Mouse (Mus musculus) forebrain, embryonic 15.5 days (tissue): ENCODE results near the gene a. TPM values are rescaled to one million over a fixed set of nuclear protein-coding genes. Genes with fewer than 3 reads are reported as not detected.
"Not testable (repeated sequence)": the region's sequence is repeated elsewhere in the genome, so short reads cannot be mapped to it uniquely, and the experiment has no call there.

ENCODE experiments used
- ATAC-seq: fragments of 200-750 bp; cut with Nextera tagmentation; replicated peaks from 2 replicates; pipeline ENCODE4 v1.8.0; 2017; ENCODE audit warnings: mild to moderate bottlenecking, moderate TSS enrichment, moderate library complexity
- H3K27ac ChIP-seq: fragments of 300-500 bp; sonication (generic); replicated peaks from 2 replicates; pipeline ENCODE4 v1.5.1; 2015; ENCODE audit warnings: mild to moderate bottlenecking, inconsistent platforms
- H3K27me3 ChIP-seq: fragments of 300-500 bp; sonication (generic); 2 replicates; pipeline ENCODE4 v1.6.1; 2015; ENCODE audit warnings: inconsistent platforms
- H3K36me3 ChIP-seq: fragments of 300-500 bp; sonication (generic); 2 replicates; pipeline ENCODE4 v1.6.1; 2015; ENCODE audit warnings: mild to moderate bottlenecking, inconsistent platforms
- H3K4me1 ChIP-seq: fragments of 300-500 bp; sonication (generic); 2 replicates; pipeline ENCODE4 v1.6.1; 2015; ENCODE audit warnings: inconsistent platforms
- H3K4me2 ChIP-seq: fragments of 300-500 bp; sonication (generic); replicated peaks from 2 replicates; pipeline ENCODE4 v1.6.1; 2015; ENCODE audit warnings: mild to moderate bottlenecking, inconsistent platforms
- H3K4me3 ChIP-seq: fragments of 300-500 bp; sonication (generic); 2 replicates; pipeline ENCODE4 v1.5.1; 2015; ENCODE audit warnings: mild to moderate bottlenecking, inconsistent platforms
- H3K9ac ChIP-seq: fragments of 300-500 bp; sonication (generic); replicated peaks from 2 replicates; pipeline ENCODE4 v1.6.1; 2015; ENCODE audit warnings: mild to moderate bottlenecking, inconsistent platforms
- H3K9me3 ChIP-seq: fragments of 300-500 bp; sonication (generic); 2 replicates; pipeline ENCODE4 v1.6.1; 2016; ENCODE audit warnings: inconsistent platforms
- WGBS: fragments of 180-500 bp; shearing (Covaris S2); methylation state at CpG from one replicate; pipeline ENCODE4 v1.1.7; 2015; ENCODE audit warnings: mixed read lengths; 5-methylcytosine and 5-hydroxymethylcytosine counted together
- polyA plus RNA-seq: library from polyadenylated mRNA; unstranded; fragments of >200 nt; fragmentation: Nextera tagmentation; extraction: Ambion mirVana; gene quantifications from 2 replicates; pipeline ENCODE4 v1.2.1, GENCODE M21; 2015

a gene
- polyA plus RNA-seq, 1 experiment from 2014 or later: 0.50 TPM

- Histone ChIP-seq H3K4me1 (no peaks in the 10 kb centered on the region), H3K9me3 (no peaks in the 10 kb centered on the region), H3K27me3 (no peaks in the 10 kb centered on the region), H3K9ac (no peak overlapping the region), H3K4me2 (no peak overlapping the region), H3K36me3 (no peaks in the 10 kb centered on the region), H3K27ac (no peak overlapping the region), H3K4me3 (no peak overlapping the region)
- WGBS: 86% methylated on average over 12 of the region's 12 CpGs
- no peak for ATAC-seq
Measured at GRCm38 (mm10) chr2:154915922-154916541, 124.8 kb downstream of the a start.

DNA sequence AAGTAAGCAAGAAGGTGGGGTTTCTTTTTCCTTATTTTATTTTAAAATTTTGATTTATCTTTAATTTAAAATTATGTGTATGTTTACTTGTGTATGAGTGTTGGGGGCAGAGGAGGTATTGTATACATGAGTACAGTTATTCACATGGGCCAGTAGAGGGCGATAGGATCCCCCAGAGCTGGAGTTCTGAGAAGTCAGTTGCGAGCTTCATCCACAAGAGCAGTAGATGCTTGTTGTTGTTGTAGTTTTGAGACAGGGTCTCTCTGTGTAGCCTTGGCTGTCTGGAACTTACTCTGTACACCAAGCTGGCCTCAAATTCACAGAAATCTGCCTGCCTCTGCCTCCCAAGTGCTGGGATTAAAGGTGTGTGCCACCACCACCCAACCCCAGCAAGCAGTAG, 125.3 kb downstream of the a start:
- Histone ChIP-seq H3K9ac (no peak overlapping the region), H3K36me3 (no peaks in the 10 kb centered on the region), H3K4me1 (no peaks in the 10 kb centered on the region), H3K9me3 (no peaks in the 10 kb centered on the region), H3K4me2 (no peak overlapping the region), H3K27ac (no peak overlapping the region), H3K27me3 (no peaks in the 10 kb centered on the region), H3K4me3 (no peak overlapping the region)
- WGBS: 17% methylated on average over 2 of the region's 2 CpGs
- ATAC-seq: no peak

GRCm38 (mm10) chr2:154917866-154918641, 126.9 kb downstream of the a start:
- Histone ChIP-seq H3K9ac (no peak overlapping the region), H3K27ac (no peak overlapping the region), H3K4me3 (no peak overlapping the region), H3K9me3 (no peaks in the 10 kb centered on the region), H3K27me3 (no peaks in the 10 kb centered on the region), H3K4me1 (no peaks in the 10 kb centered on the region), H3K4me2 (no peak overlapping the region), H3K36me3 (no peaks in the 10 kb centered on the region)
- 82% methylated on average over 13 of the region's 13 CpGs for WGBS
- no peak for ATAC-seq

- 92% methylated on average over 7 of the region's 7 CpGs for WGBS
Measured at GRCm38 (mm10) chr2:154920896-154921295, 129.7 kb downstream of the a start.

GRCm38 (mm10) chr2:154922134-154922533, 130.9 kb downstream of the a start:
- H3K36me3 ChIP-seq, ATAC-seq, H3K27ac ChIP-seq, H3K27me3 ChIP-seq, H3K4me2 ChIP-seq, H3K9ac ChIP-seq, H3K9me3 ChIP-seq, H3K4me3 ChIP-seq: not testable (repeated sequence)
- WGBS: no CpG with 5 or more reads among the region's 4 CpGs
- peaks cover 12% of the 10 kb centered on the region for H3K4me1 ChIP-seq

More at GRCm38 (mm10) chr2:154920896-154921295, 129.7 kb downstream of the a start:
- no peak overlapping the region for H3K4me3 ChIP-seq
- ATAC-seq: no peak
- H3K9me3 ChIP-seq: no peaks in the 10 kb centered on the region
- H3K9ac ChIP-seq: no peak overlapping the region
- peaks cover 9% of the 10 kb centered on the region for H3K4me1 ChIP-seq
- no peak overlapping the region for H3K4me2 ChIP-seq
- H3K36me3 ChIP-seq: no peaks in the 10 kb centered on the region
- no peak overlapping the region for H3K27ac ChIP-seq
- no peaks in the 10 kb centered on the region for H3K27me3 ChIP-seq

GRCm38 (mm10) chr2:154925411-154926031, 134.3 kb downstream of the a start:
- peak overlapping the region; percentile 67 for H3K27ac ChIP-seq
- no peak for ATAC-seq
- no peak overlapping the region for H3K4me3 ChIP-seq
- no peak overlapping the region for H3K4me2 ChIP-seq
- no peak overlapping the region for H3K9ac ChIP-seq
- H3K36me3 ChIP-seq: no peaks in the 10 kb centered on the region
- H3K9me3 ChIP-seq: no peaks in the 10 kb centered on the region
- H3K4me1 ChIP-seq: peaks cover 12% of the 10 kb centered on the region
- no peaks in the 10 kb centered on the region for H3K27me3 ChIP-seq
- 9% methylated on average over 7 of the region's 7 CpGs for WGBS

DNA sequence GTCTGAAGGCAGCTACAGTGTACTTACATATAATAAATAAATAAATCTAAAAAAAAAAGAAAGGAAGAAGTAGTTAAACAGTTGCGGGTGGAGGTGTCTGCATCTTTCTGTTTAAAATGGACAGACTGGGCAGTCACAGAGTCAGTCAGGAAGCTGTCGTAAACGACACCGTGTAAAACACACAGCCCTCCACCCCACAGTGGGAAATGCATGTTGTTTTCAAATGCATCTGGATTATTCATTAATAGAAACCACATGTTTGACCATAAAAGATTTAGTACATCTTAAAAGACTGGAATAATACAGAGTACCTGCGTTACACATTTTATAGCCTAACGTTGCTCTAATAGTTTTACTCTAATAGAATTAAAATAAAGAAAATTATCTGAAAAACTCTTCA, 135.6 kb downstream of the a start:
- Histone ChIP-seq H3K4me2 (no peak overlapping the region), H3K9me3 (no peaks in the 10 kb centered on the region), H3K27ac (no peak overlapping the region), H3K4me3 (no peak overlapping the region), H3K9ac (no peak overlapping the region), H3K36me3 (no peaks in the 10 kb centered on the region), H3K27me3 (no peaks in the 10 kb centered on the region), H3K4me1 (peaks cover 12% of the 10 kb centered on the region)
- WGBS: 87% methylated on average over 6 of the region's 6 CpGs
- ATAC-seq: no peak

DNA sequence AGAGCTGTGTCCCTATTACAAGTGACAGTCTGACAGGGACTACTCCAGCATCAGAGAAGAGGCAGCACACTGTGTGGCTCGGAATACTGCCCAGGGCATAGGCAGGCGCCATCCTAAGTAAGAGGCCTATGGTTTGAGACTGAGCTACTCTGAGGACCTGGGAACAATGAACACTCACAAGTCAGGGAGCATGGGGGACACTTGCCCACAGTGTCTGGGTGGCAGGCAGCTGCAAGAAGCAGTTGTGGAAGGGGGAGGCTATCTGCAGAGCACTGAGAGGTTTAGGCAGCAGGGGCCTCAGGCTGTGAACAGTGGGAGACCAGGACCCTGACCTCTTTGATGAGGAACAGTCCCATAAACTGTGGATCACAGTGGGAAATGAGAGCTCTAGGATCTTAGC, 137.1 kb downstream of the a start:
- Histone ChIP-seq H3K27ac (no peak overlapping the region), H3K9me3 (no peaks in the 10 kb centered on the region), H3K27me3 (no peaks in the 10 kb centered on the region), H3K36me3 (no peaks in the 10 kb centered on the region), H3K4me1 (peaks cover 12% of the 10 kb centered on the region), H3K9ac (no peak overlapping the region), H3K4me2 (no peak overlapping the region), H3K4me3 (no peak overlapping the region)
- ATAC-seq: no peak
- WGBS: 47% methylated on average over 2 of the region's 2 CpGs

- no peaks in the 10 kb centered on the region for H3K36me3 ChIP-seq
- no peaks in the 10 kb centered on the region for H3K4me1 ChIP-seq
- no peak overlapping the region for H3K4me3 ChIP-seq
- H3K9me3 ChIP-seq: no peaks in the 10 kb centered on the region
- H3K4me2 ChIP-seq: no peak overlapping the region
- WGBS: 58% methylated on average over 4 of the region's 4 CpGs
- no peak for ATAC-seq
- no peaks in the 10 kb centered on the region for H3K27me3 ChIP-seq
- H3K9ac ChIP-seq: no peak overlapping the region
- H3K27ac ChIP-seq: no peak overlapping the region
Measured at GRCm38 (mm10) chr2:154933884-154934283, 142.7 kb downstream of the a start.

DNA sequence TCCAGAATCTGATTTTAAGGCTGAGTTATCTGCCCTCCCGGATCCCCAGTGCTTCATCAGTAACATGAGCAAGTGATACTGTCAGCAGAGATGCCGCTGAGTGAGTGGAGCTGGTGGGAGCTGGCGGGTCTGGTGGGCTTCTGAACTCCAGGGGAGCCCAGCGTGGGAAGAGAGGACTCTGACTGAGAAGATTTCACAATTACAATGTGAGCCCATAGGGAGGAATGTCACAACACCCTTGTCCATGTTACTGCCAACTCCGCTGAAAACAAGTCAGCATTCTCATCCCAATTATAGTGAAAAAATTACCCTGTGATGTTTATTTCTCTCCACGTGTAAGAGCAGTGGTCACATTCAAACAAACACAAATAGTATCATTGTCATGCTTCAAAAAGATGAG, 144.9 kb downstream of the a start:
- no peak overlapping the region for H3K27ac ChIP-seq
- no peaks in the 10 kb centered on the region for H3K36me3 ChIP-seq
- H3K4me2 ChIP-seq: no peak overlapping the region
- H3K4me3 ChIP-seq: no peak overlapping the region
- no peak overlapping the region for H3K9ac ChIP-seq
- WGBS: 66% methylated on average over 6 of the region's 6 CpGs
- H3K9me3 ChIP-seq: no peaks in the 10 kb centered on the region
- no peaks in the 10 kb centered on the region for H3K27me3 ChIP-seq
- no peaks in the 10 kb centered on the region for H3K4me1 ChIP-seq
- no peak for ATAC-seq

DNA sequence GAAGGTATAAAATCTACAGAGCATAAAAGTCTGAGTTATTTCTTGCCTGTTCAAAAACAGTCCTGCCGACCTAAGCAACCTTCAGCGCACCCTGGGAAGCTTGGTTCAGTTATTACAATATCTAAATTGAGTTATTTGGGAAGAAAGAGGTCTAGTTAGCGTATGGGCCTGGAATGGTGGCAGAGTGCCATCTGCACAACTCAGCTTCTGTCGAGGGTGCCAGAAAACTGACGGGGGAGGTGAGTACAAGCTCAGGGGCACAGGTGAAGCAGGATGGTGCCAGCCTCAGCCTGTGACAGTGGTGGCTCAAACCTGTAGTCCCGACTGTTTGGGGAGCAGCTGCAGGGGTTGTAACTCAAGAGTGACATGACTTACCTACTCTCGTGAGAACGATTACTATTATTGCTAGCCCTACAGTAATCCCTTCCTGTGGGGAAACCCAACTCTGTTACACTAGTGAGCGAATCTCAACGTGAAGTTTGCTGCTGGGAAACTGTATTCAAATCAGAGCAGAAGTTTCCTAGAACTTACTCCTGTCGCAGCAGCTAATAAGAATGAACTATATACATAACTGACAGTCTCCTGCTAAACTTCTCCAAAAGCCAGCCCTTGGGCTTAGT, 145.4 kb downstream of the a start:
- Histone ChIP-seq H3K4me2 (no peak overlapping the region), H3K27me3 (no peaks in the 10 kb centered on the region), H3K9ac (no peak overlapping the region), H3K9me3 (no peaks in the 10 kb centered on the region), H3K36me3 (no peaks in the 10 kb centered on the region), H3K4me3 (no peak overlapping the region), H3K4me1 (no peaks in the 10 kb centered on the region), H3K27ac (no peak overlapping the region)
- WGBS: 68% methylated on average over 11 of the region's 11 CpGs
- no peak for ATAC-seq
